Mouse (Mus musculus): Measurements from ENCODE around the gene Luzp2. TPM values are rescaled to one million over a fixed set of nuclear protein-coding genes. Genes with fewer than 3 reads are reported as not detected.

Gene Luzp2
- polyA plus RNA-seq (2014; fragmentation: Illumina TruSeq; extraction: RNeasy Lipid Tissue Mini Kit (QIAGEN cat#74804); ENCODE audit: insufficient read depth, low read depth, low replicate concordance), result not detected

DNA sequence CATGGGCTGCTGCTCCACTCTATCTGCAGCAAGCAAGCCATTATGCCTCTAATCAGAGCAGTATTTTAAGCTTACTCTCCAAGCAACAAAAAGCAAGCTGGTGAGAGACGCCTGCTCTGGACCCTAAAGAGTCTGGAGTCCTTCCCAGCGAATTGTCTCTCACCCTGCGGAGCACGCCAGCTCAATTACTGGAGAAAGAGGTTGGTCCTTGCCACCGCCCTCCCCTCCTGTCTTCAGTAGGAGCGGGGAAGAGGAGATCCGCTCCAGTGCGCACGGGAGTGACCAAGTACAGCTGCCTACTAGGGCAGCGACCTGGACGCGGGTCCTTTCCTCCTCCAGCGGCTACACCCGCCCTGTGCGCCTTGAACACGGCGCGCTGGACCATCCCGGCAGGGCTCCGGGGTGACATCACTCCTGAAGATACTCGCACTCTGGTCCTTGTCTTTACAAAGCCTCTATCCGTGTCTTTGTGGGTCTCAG is at the start of gene Luzp2:
Gene Luzp2, plus strand, starts transcription at position 127 of the 480 bp plus-strand sequence.

Data from lung, adult 10 weeks (tissue).